Comparison of ENCODE assay signal across 8 mouse cellular contexts in the genomic region with DNA sequence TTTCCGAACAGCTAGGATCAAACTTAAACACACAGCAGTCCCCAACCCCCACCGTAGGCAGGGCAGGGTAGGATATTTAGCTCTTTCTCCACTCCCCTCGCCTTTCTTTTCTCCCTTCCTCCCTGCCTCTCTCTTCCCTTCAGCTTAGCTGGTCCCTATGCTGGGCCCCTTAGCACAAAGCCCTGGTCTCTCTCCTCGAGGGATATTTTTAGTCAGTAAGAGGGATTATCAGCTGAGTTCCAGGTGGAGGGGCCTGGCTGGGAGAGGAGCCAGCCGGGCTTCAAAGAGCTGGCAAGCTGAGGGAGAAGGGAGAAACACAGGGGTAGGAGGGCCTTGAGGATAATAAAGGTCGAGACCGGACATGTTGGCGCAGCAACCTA. TPM values are rescaled to one million over a fixed set of nuclear protein-coding genes. Genes with fewer than 3 reads are reported as not detected.
DNase-seq lines count a peak whose midpoint lies in the region; ATAC-seq and TF ChIP-seq lines count a peak whose summit lies in the region.
"Had no signal": no experiment of that assay in that cellular context is flagged by ENCODE, and none has a peak within 500 bp of the region (broad histone marks: within the 10 kb centered on the region; RNA-seq: fewer than 3 reads in every experiment).

No protein-coding gene starts in this region.

- peaks cover 6% of the 10 kb centered on the region for H3K36me3 ChIP-seq in neural tube, embryonic 13.5 days
- H3K36me3 ChIP-seq in heart, adult 2 months (ENCODE audit: control insufficient read depth, insufficient read depth, low read length) = peaks cover 17% of the 10 kb centered on the region
- no peaks in the 10 kb centered on the region for H3K36me3 ChIP-seq in limb, embryonic 11.5 days (ENCODE audit: control insufficient read depth, insufficient read depth, low read length)
- H3K36me3 ChIP-seq in neural tube, embryonic 15.5 days = peaks cover 1% of the 10 kb centered on the region
- H3K36me3 ChIP-seq: liver, embryonic 15.5 days had no signal

- H3K4me3 ChIP-seq in neural tube, embryonic 13.5 days = no peak overlapping the region
- no peak overlapping the region for H3K4me3 ChIP-seq in heart, adult 2 months
- H3K4me3 ChIP-seq in limb, embryonic 11.5 days (ENCODE audit: low read depth, low read length) = no peak overlapping the region
- no peak overlapping the region for H3K4me3 ChIP-seq in neural tube, embryonic 15.5 days (replicated peaks)
- H3K4me3 ChIP-seq: liver, embryonic 15.5 days had no signal

- H3K4me1 ChIP-seq in neural tube, embryonic 13.5 days (replicated peaks) = peaks cover 8% of the 10 kb centered on the region
- H3K4me1 ChIP-seq in heart, adult 2 months (ENCODE audit: control insufficient read depth, insufficient read depth, low read length) = peaks cover 22% of the 10 kb centered on the region
- no peaks in the 10 kb centered on the region for H3K4me1 ChIP-seq in limb, embryonic 11.5 days (ENCODE audit: control insufficient read depth, insufficient read depth, low read length)
- H3K4me1 ChIP-seq in neural tube, embryonic 15.5 days = peaks cover 15% of the 10 kb centered on the region
- H3K4me1 ChIP-seq: liver, embryonic 15.5 days had no signal

- intact Hi-C loops in heart, adult 2 months (cut with DNase I) = loop anchor here (10.0 kb wide), 1 partner anchor 347 kb away; the partner anchor contains the start of gene Evi5l

- H3K9me3 ChIP-seq in neural tube, embryonic 13.5 days = no peaks in the 10 kb centered on the region
- H3K9me3 ChIP-seq in limb, embryonic 11.5 days (ENCODE audit: control insufficient read depth, low read length) = no peaks in the 10 kb centered on the region
- H3K9me3 ChIP-seq in neural tube, embryonic 15.5 days (replicated peaks) = no peaks in the 10 kb centered on the region
- H3K9me3 ChIP-seq: liver, embryonic 15.5 days had no signal

- no peak for TF ChIP-seq CTCF in heart, adult 2 months (IDR thresholded peaks at IDR 0.05)

- TF ChIP-seq EP300 in heart, adult 2 months (IDR thresholded peaks at IDR 0.05; ENCODE audit: insufficient read depth, low read depth, low read length) = no peak

- H3K79me2 ChIP-seq in heart, adult 2 months (replicated peaks; ENCODE audit: control insufficient read depth, insufficient read depth, low read length) = 0 out of 2 replicates have a peak, but pooled peaks cover 2% of the 10 kb centered on the region

- peak; percentile 30; the same call in 1 of the 2 replicates for ATAC-seq in neural tube, embryonic 13.5 days (ENCODE audit: low read depth)
- ATAC-seq in limb, embryonic 11.5 days (ENCODE audit: insufficient number of reproducible peaks, low FRiP score, low TSS enrichment, low read depth) = peak; percentile 55; the same call in 1 of the 2 replicates
- ATAC-seq in inflammation-experienced regulatory T-cells, adult 6 months = no peak
- no peak for ATAC-seq in neural tube, embryonic 15.5 days (ENCODE audit: low FRiP score)

- 27% methylated on average over 8 of the region's 8 CpGs for WGBS in neural tube, embryonic 13.5 days
- WGBS in heart, adult 2 months = 19% methylated on average over 8 of the region's 8 CpGs
- 23% methylated on average over 8 of the region's 8 CpGs for WGBS in limb, embryonic 11.5 days
- WGBS in neural tube, embryonic 15.5 days = 26% methylated on average over 8 of the region's 8 CpGs

- no peak overlapping the region for H3K9ac ChIP-seq in neural tube, embryonic 13.5 days
- H3K9ac ChIP-seq in heart, adult 2 months (ENCODE audit: low read depth, low read length) = peak overlapping the region; percentile 23; the same call in 1 of the 2 replicates
- H3K9ac ChIP-seq in limb, embryonic 11.5 days (ENCODE audit: low read length) = no peak overlapping the region
- no peak overlapping the region for H3K9ac ChIP-seq in neural tube, embryonic 15.5 days (replicated peaks)
- H3K9ac ChIP-seq: liver, embryonic 15.5 days had no signal

- 0 out of 2 replicates have a peak, but pooled peaks have one; percentile 31 for TF ChIP-seq POLR2A in heart, adult 2 months (IDR thresholded peaks at IDR 0.05; ENCODE audit: insufficient read depth, low read depth, low read length)

- no peak overlapping the region for H3K27ac ChIP-seq in neural tube, embryonic 13.5 days (replicated peaks)
- peak overlapping the region; percentile 84 for H3K27ac ChIP-seq in heart, adult 2 months
- H3K27ac ChIP-seq in limb, embryonic 11.5 days (replicated peaks; ENCODE audit: low read depth, low read length) = no peak overlapping the region
- no peak overlapping the region for H3K27ac ChIP-seq in neural tube, embryonic 15.5 days (replicated peaks)
- H3K27ac ChIP-seq: liver, embryonic 15.5 days had no signal

- no peak for DNase-seq in neural tube, embryonic 10.5 days (ENCODE audit: extremely low spot score, low spot score)
- DNase-seq in heart, adult 2 months = peak; percentile 68 to 77
- peak; percentile 38 for DNase-seq in limb, embryonic 11.5 days (ENCODE audit: low spot score)
- no peak for DNase-seq in adipocyte (ENCODE audit: low spot score)

- H3K27me3 ChIP-seq in neural tube, embryonic 13.5 days = no peaks in the 10 kb centered on the region
- H3K27me3 ChIP-seq in heart, adult 2 months (ENCODE audit: control insufficient read depth, insufficient read depth, low read length) = no peaks in the 10 kb centered on the region
- no peaks in the 10 kb centered on the region for H3K27me3 ChIP-seq in limb, embryonic 11.5 days (ENCODE audit: control insufficient read depth, insufficient read depth, low read length)
- no peaks in the 10 kb centered on the region for H3K27me3 ChIP-seq in neural tube, embryonic 15.5 days (replicated peaks)
- H3K27me3 ChIP-seq: liver, embryonic 15.5 days had no signal

- H3K4me2 ChIP-seq in neural tube, embryonic 13.5 days = no peak overlapping the region
- no peak overlapping the region for H3K4me2 ChIP-seq in limb, embryonic 11.5 days (ENCODE audit: low read depth, severe bottlenecking)
- no peak overlapping the region for H3K4me2 ChIP-seq in neural tube, embryonic 15.5 days
- H3K4me2 ChIP-seq: liver, embryonic 15.5 days had no signal

RNA-seq across cellular contexts. Expression of gene Cers4, which starts 19.3 kb away (rescaled TPM):
- polyA plus RNA-seq in neural tube, embryonic 13.5 days (2015; fragmentation: Nextera tagmentation; extraction: Ambion mirVana) = 33.0 and 33.4 TPM in 2 replicates
- total RNA-seq in heart, adult 2 months (2021) = 10 to 100 TPM; 33.2 to 33.6 TPM
- polyA plus RNA-seq in heart, adult 2 months (2012; rRNA removed) = 89.8 and 92.8 TPM in 2 replicates
- polyA plus RNA-seq in limb, embryonic 11.5 days (2014; fragmentation: Nextera tagmentation; extraction: Ambion mirVana) = 10.0 and 11.0 TPM in 2 replicates
- polyA plus RNA-seq in inflammation-experienced regulatory T-cells, adult 6 months (2017; shearing (Covaris generic)) = 100 to 1,000 TPM in 2 of 3 experiments, 10 to 100 TPM in 1; 96.6 to 109 (median 102) TPM
- polyA plus RNA-seq in neural tube, embryonic 15.5 days (2015; fragmentation: Nextera tagmentation; extraction: Ambion mirVana) = 45.2 and 51.0 TPM in 2 replicates

Comparison
In these comparisons a context has a peak if more than half of its experiments do, and no peak if none do; other contexts are left out.
1. ATAC-seq: peak in neural tube, embryonic 13.5 days (single experiment) and limb, embryonic 11.5 days (single experiment); none in inflammation-experienced regulatory T-cells, adult 6 months (single experiment) and neural tube, embryonic 15.5 days (single experiment).
2. DNase-seq: peak in heart, adult 2 months (2 of 2) and limb, embryonic 11.5 days (single experiment); none in neural tube, embryonic 10.5 days (single experiment) and adipocyte (single experiment).